Mouse (Mus musculus) spleen, postnatal 14 days (tissue): ENCODE measurements around the gene Ofcc1.

Experiments used
- DNase-seq, 2 experiments: peaks; one replicate each; pipeline ENCODE4 v3.0.0; 2021 to 2022; ENCODE audit warnings: low spot score in 2 of 2

The Ofcc1 gene

GRCm38 (mm10) chr13:40000236-40000635 is 361.0 kb downstream of the Ofcc1 start:
- DNase-seq = no peak

GRCm38 (mm10) chr13:39997901-39998300 is 363.3 kb downstream of the Ofcc1 start:
- DNase-seq = no peak

- no peak for DNase-seq
Measured at GRCm38 (mm10) chr13:39979294-39980061, 381.8 kb downstream of the Ofcc1 start.

- DNase-seq = no peak
Measured at GRCm38 (mm10) chr13:39968349-39969016, 392.8 kb downstream of the Ofcc1 start.

- DNase-seq = no peak
Measured at GRCm38 (mm10) chr13:39957226-39957625, 404.0 kb downstream of the Ofcc1 start.

GRCm38 (mm10) chr13:39956017-39956416 is 405.2 kb downstream of the Ofcc1 start:
- DNase-seq = no peak
